Mouse (Mus musculus) small intestine, adult 2 months (tissue): ENCODE results near the gene Pnmal2. TPM values are rescaled to one million over a fixed set of nuclear protein-coding genes. Genes with fewer than 3 reads are reported as not detected.

Experiments used
- H3K27ac ChIP-seq: fragments of 200-500 bp; 2 replicates; pipeline ENCODE4 v1.5.1; 2012; ENCODE audit warnings: low read depth, low read length, control low read depth, inconsistent platforms; ENCODE audit not compliant: insufficient read depth
- H3K27me3 ChIP-seq: fragments of 200-500 bp; 2 replicates; pipeline ENCODE4 v1.6.1; 2012; ENCODE audit warnings: mild to moderate bottlenecking, moderate library complexity, low read length, inconsistent platforms; ENCODE audit not compliant: control insufficient read depth, insufficient read depth
- H3K36me3 ChIP-seq: fragments of 200-500 bp; 2 replicates; pipeline ENCODE4 v1.6.1; 2012; ENCODE audit warnings: mild to moderate bottlenecking, low read length, control low read depth, inconsistent platforms; ENCODE audit not compliant: control insufficient read depth, insufficient read depth
- H3K4me1 ChIP-seq: fragments of 200-500 bp; 2 replicates; pipeline ENCODE4 v1.6.1; 2012; ENCODE audit warnings: low read length, inconsistent platforms, mixed read lengths; ENCODE audit not compliant: control insufficient read depth, insufficient read depth, insufficient read length
- H3K4me3 ChIP-seq: fragments of 200-500 bp; 2 replicates; pipeline ENCODE4 v1.5.1; 2012; ENCODE audit warnings: low read depth, mild to moderate bottlenecking, control low read depth, inconsistent platforms, low read length, moderate library complexity
- CTCF ChIP-seq: fragments of 200-500 bp; IDR thresholded peaks from 2 replicates; pipeline ENCODE4 v1.5.1; 2012; ENCODE audit warnings: low read depth, mild to moderate bottlenecking, control low read depth, inconsistent platforms, low read length, moderate library complexity, mixed read lengths; ENCODE audit not compliant: insufficient replicate concordance, insufficient read length; ENCODE audit errors: extremely low read depth
- POLR2A ChIP-seq: fragments of 200-500 bp; IDR thresholded peaks from 2 replicates; pipeline ENCODE4 v1.6.1; 2012; ENCODE audit warnings: low read depth, mild to moderate bottlenecking, control low read depth, inconsistent platforms, low read length, moderate library complexity
- WGBS: fragments of 180-500 bp; shearing (Covaris S2); methylation state at CpG from one replicate; pipeline ENCODE4 v1.1.7; 2018; 5-methylcytosine and 5-hydroxymethylcytosine counted together
- polyA plus RNA-seq: library from polyadenylated mRNA; depleted of rRNA; stranded (reverse); fragments of >200 nt; gene quantifications from 2 replicates; pipeline ENCODE4 v1.2.3, GENCODE M21; 2012

Gene Pnmal2
- polyA plus RNA-seq, 1 experiment = 1.4 TPM

DNA sequence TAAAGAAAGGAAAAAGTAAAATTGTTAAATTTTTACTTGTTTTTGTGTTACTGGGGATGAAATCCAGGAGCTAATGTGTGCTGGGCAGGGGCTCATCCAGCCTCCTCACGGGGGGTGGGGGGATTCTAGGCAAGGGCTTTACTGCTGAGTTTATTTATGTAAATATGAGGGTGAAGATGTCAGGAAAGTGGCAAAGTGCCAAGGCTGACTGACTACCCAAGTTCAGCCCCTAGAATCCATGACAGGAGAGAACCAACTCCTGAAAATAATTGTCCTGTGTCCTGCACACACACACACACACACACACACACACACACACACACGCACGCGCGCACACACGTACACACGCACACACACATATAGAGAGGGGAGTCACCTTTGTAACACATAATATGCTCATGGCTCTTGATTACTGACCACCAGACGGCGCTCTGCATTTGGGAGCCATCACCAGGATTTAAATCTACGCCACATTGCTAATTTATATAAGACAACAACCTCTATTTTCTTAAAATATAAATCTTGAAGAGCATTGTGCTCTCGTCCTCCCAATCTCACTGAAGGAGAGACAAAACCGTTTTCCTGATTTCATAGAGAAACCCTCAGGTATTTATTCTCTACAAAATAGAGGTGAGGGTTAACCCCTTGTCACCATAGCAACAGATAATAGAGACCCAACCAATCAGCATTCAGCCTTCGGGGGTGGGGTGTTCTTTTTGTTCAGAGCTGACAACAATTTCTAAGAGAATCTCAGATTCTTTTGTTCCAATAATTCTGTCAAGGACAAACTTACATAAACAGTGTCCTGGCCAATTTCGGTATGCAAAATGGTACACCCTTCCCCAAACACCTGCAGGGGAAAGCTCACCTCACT, 11.5 kb upstream of the Pnmal2 start:
- WGBS = 44% methylated on average over 14 of the region's 14 CpGs
- H3K36me3 ChIP-seq = no peaks in the 10 kb centered on the region
- TF ChIP-seq POLR2A (no peak), CTCF (peak; percentile 23; the same call in 1 of the 2 replicates)
- H3K27me3 ChIP-seq = no peaks in the 10 kb centered on the region
- H3K4me3 ChIP-seq = no peak overlapping the region
- no peak overlapping the region for H3K27ac ChIP-seq
- H3K4me1 ChIP-seq = no peaks in the 10 kb centered on the region

DNA sequence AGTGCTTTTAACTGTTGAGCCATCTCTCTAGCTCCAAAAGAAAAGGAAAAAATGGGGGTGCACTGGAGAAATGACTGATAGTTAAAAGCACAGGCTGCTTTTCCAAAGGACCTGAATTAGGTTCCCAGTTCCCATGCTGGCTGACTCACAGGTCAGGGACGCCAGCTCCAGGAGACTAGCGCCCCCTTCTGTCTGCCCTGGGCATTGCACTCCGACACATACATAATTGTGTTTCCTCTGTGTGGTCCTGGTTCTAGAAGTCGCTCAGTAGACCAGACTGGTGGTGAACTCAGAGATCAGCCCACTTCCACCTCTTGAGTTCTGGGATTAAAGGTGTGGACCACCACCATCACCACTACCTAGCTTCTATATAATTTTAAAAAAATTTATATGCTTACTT, 7.2 kb upstream of the Pnmal2 start:
- H3K4me1 ChIP-seq = no peaks in the 10 kb centered on the region
- H3K36me3 ChIP-seq = no peaks in the 10 kb centered on the region
- H3K4me3 ChIP-seq = no peak overlapping the region
- WGBS = 49% methylated on average over 4 of the region's 4 CpGs
- H3K27me3 ChIP-seq = no peaks in the 10 kb centered on the region
- no peak overlapping the region for H3K27ac ChIP-seq
- TF ChIP-seq CTCF = peak; percentile 52; the same call in 1 of the 2 replicates
- no peak for TF ChIP-seq POLR2A

DNA sequence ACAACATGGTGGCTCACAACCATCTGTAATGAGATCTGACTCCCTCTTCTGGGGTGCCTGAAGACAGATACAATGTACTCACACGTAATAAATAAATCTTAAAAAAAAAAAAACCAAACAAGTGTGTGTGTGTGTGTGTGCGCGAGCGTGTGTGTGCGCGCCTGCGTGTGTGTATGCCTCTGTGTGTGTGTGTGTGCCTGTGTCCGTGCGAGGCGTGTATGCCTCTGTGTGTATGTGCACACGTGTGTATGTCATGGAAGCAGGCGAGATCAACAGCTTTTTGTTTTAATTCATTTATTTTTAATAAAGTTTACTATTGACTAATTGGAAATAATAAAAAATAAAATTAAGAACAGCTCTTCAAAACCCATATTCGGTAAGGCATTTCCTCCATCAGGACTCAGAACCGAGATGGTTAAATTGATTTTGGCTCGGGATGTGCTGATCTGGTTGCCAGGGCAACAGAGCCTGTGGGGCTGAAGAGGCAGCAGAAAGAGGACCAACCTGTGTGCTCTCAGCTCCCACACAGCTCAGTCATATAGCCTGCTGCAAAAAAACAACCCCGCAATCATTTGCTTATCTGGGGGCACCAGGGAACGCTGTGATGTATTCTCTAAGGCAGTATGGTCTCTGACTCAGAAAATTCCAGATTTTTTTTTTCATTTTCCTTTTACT, 6.2 kb upstream of the Pnmal2 start:
- TF ChIP-seq POLR2A = no peak
- no peak for TF ChIP-seq CTCF
- Histone ChIP-seq H3K36me3 (no peaks in the 10 kb centered on the region), H3K4me3 (no peak overlapping the region), H3K4me1 (no peaks in the 10 kb centered on the region), H3K27me3 (no peaks in the 10 kb centered on the region), H3K27ac (no peak overlapping the region)
- 68% methylated on average over 17 of the region's 17 CpGs for WGBS

DNA sequence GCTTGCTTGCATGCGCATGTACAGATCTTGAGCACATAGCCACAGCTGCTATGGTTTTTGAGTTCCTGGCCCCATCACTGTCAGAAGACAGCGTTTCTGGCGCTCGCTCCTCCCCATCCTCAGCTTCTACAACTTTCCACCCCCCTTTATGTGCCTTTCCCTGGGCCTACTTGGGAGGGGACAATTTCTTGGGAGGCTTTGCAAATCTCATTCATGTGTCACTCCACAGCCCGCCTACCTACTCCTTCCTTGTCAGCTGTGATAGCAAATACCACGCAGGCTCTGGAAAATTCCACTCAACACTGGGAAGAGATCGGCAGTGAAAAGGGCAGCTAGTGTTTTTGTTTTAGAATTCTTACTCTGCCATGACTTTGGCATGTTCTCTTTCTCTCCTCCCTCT, 4.2 kb upstream of the Pnmal2 start:
- Histone ChIP-seq H3K4me1 (peaks cover 8% of the 10 kb centered on the region; the same call in 1 of the 2 replicates), H3K27ac (no peak overlapping the region)

DNA sequence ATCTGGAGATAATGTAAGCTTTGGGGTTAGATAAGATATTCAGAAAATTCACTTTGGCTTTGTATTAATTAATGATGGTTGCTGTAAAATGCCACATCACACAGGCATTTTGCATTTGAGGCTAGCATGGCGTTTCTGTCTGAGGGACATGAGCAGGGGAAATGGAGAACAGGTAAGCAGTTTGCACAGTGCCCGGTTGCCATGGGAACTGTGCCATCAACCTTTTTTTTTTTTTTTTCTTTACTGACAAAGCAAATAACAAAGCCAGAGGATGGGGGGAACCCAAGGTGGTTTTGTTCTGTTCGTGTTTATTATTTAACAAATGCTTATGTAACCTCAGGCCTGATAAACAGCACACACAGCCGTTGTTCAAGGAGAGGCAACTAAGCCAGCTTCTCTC, 1.6 kb upstream of the Pnmal2 start:
- 52% methylated on average over 4 of the region's 4 CpGs for WGBS
- H3K27me3 ChIP-seq = peaks cover 31% of the 10 kb centered on the region

More for the DNA sequence above, 4.2 kb upstream of the Pnmal2 start:
- Histone ChIP-seq H3K27me3 (peaks cover 12% of the 10 kb centered on the region), H3K4me3 (no peak overlapping the region), H3K36me3 (no peaks in the 10 kb centered on the region)
- TF ChIP-seq CTCF (no peak), POLR2A (no peak)
- WGBS = 55% methylated on average over 7 of the region's 7 CpGs

DNA sequence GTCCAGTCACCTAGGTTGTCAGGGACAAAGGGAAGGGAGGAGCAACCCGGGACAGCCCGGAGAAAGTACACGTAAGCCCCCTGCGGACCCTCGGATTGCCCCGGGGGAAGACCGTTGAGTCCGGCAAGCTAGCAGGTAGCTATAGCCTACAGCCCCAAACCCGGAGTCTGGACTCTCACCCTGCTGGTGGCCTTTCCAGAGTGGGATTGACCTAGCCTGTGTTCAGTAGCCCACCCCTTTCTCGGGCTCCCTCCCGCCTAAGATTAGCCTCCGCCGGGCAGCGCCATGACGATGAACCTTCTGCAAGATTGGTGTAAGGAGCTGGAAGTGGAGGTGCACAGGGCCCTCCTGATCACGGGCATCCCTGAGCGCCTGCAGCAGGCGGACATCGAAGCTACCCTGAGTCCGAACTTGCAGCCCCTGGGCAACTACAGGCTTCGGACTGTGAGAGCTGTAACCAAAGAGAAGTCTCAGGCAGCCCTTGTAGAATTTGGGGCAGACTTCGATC, 380 bp downstream of the Pnmal2 start:
- 8% methylated on average over 22 of the region's 22 CpGs for WGBS
- TF ChIP-seq POLR2A (no peak), CTCF (no peak)
- H3K4me3 ChIP-seq = peak overlapping the region; percentile 57
- no peaks in the 10 kb centered on the region for H3K36me3 ChIP-seq
- peaks cover 8% of the 10 kb centered on the region for H3K4me1 ChIP-seq
- H3K27ac ChIP-seq = no peak overlapping the region
- peaks cover 37% of the 10 kb centered on the region for H3K27me3 ChIP-seq

More for the DNA sequence above, 1.6 kb upstream of the Pnmal2 start:
- no peak overlapping the region for H3K4me3 ChIP-seq
- TF ChIP-seq POLR2A = no peak
- no peak for TF ChIP-seq CTCF
- no peak overlapping the region for H3K27ac ChIP-seq
- no peaks in the 10 kb centered on the region for H3K36me3 ChIP-seq
- H3K4me1 ChIP-seq = peaks cover 8% of the 10 kb centered on the region; the same call in 1 of the 2 replicates

DNA sequence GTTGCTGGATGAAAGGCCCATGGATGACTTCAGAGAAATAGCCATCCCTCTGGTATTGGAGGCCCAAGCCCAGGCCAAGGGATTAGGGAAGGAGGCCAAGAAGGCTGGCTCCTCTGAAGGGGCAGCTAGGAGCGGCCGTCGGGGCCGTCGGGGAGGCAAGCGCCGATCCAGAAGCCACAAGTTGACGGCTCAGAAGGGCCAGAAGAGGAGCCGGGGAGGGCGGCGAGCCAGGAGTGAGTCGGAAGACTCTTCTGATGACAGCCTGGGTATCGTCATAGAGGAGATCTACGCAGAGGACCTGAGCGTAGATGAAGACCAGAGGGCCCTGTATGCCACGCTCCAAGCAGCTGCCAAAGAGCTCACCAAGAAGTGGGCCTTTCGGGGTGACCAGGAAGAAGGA, 937 bp downstream of the Pnmal2 start:
- H3K4me3 ChIP-seq = no peak overlapping the region; the same call in 1 of the 2 replicates
- peaks cover 8% of the 10 kb centered on the region for H3K4me1 ChIP-seq
- H3K36me3 ChIP-seq = no peaks in the 10 kb centered on the region
- H3K27ac ChIP-seq = no peak overlapping the region
- H3K27me3 ChIP-seq = peaks cover 37% of the 10 kb centered on the region
- TF ChIP-seq POLR2A = no peak
- 39% methylated on average over 17 of the region's 17 CpGs for WGBS
